Mouse (Mus musculus) embryonic fibroblast, embryonic 13.5 days (primary cell): Measurements from ENCODE around the gene Bcl7c.

Experiments used
- CTCF ChIP-seq: IDR thresholded peaks from 2 replicates; pipeline ENCODE4 v1.5.1; 2011; ENCODE audit warnings: mild to moderate bottlenecking, control low read depth, low read length, moderate library complexity, borderline replicate concordance; ENCODE audit not compliant: insufficient read depth
- POLR2A ChIP-seq: IDR thresholded peaks from 2 replicates; pipeline ENCODE4 v1.6.1; 2011; ENCODE audit warnings: low read depth, mild to moderate bottlenecking, control low read depth, low read length, moderate library complexity

DNA sequence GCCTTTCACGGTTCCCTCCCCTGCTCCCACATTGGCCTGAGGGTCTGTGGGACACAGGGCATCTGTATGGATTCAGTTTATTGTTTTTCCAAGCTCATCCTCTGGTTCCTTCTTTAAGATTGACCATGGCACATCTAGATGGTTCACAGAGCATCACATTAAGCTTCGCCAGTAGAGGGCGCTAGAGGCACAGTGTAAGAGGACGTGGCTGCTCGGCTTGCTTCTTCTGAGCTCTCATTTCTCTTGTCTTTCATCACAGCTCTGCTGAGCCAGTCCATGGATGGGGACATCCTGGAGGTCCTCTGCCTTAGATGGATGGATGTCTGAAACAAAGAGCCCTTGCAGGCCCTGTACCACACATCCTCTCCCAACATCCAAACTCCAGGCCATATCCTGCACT lies 33.8 kb downstream of the Bcl7c start:
- TF ChIP-seq CTCF (peak; percentile 96), POLR2A (no peak)
